Mouse (Mus musculus) forebrain, embryonic 11.5 days (tissue): ENCODE results near the gene Tubd1. TPM values are rescaled to one million over a fixed set of nuclear protein-coding genes. Genes with fewer than 3 reads are reported as not detected.

ENCODE experiments used
- ATAC-seq: fragments of 200-750 bp; cut with Nextera tagmentation; replicated peaks from 2 replicates; pipeline ENCODE4 v1.8.0; 2017; ENCODE audit warnings: moderate TSS enrichment; ENCODE audit not compliant: low FRiP score
- DNase-seq: peaks from one replicate; pipeline ENCODE4 v3.0.0-alpha.2; 2017; ENCODE audit warnings: low spot score
- H3K27ac ChIP-seq: fragments of 300-500 bp; sonication (generic); 2 replicates; pipeline ENCODE4 v1.5.1; 2014; ENCODE audit warnings: low read depth, low read length
- H3K27me3 ChIP-seq: fragments of 300-500 bp; sonication (generic); 2 replicates; pipeline ENCODE4 v1.6.1; 2014; ENCODE audit warnings: mild to moderate bottlenecking, low read length, mixed read lengths; ENCODE audit not compliant: control insufficient read depth, insufficient read depth
- H3K36me3 ChIP-seq: fragments of 300-500 bp; sonication (generic); 2 replicates; pipeline ENCODE4 v1.6.1; 2014; ENCODE audit warnings: mild to moderate bottlenecking, low read length, moderate library complexity, mixed read lengths; ENCODE audit not compliant: control insufficient read depth, insufficient read depth
- H3K4me1 ChIP-seq: fragments of 300-500 bp; sonication (generic); replicated peaks from 2 replicates; pipeline ENCODE4 v1.6.1; 2014; ENCODE audit warnings: low read length, mixed read lengths; ENCODE audit not compliant: control insufficient read depth, insufficient read depth
- H3K4me2 ChIP-seq: fragments of 300-500 bp; sonication (generic); 2 replicates; pipeline ENCODE4 v1.6.1; 2014; ENCODE audit warnings: low read depth, mild to moderate bottlenecking, low read length, moderate library complexity, mixed read lengths; ENCODE audit not compliant: severe bottlenecking
- H3K4me3 ChIP-seq: fragments of 300-500 bp; sonication (generic); 2 replicates; pipeline ENCODE4 v1.5.1; 2014; ENCODE audit warnings: low read depth, low read length
- H3K9ac ChIP-seq: fragments of 300-500 bp; sonication (generic); 2 replicates; pipeline ENCODE4 v1.6.1; 2014; ENCODE audit warnings: low read length
- H3K9me3 ChIP-seq: fragments of 300-500 bp; sonication (generic); 2 replicates; pipeline ENCODE4 v1.6.1; 2016; ENCODE audit warnings: low read length, mixed read lengths; ENCODE audit not compliant: control insufficient read depth
- whole genome bisulfite sequencing: fragments of 180-500 bp; shearing (Covaris S2); extraction: QIAGEN DNeasy Blood & Tissue Kit; methylation state at CpG from one replicate; pipeline ENCODE4 v1.1.7; 2014; 5-methylcytosine and 5-hydroxymethylcytosine counted together
- polyA plus RNA-seq: library from polyadenylated mRNA; unstranded; fragments of >200 nt; fragmentation: Nextera tagmentation; extraction: Ambion mirVana; gene quantifications from 2 replicates; pipeline ENCODE4 v1.2.1, GENCODE M21; 2014

Tubd1 gene
- polyA plus RNA-seq, 1 experiment from 2014 or later = 13.9 TPM

GRCm38 (mm10) chr11:86590066-86590465, 45.3 kb downstream of the Tubd1 start:
- Histone ChIP-seq H3K36me3 (no peaks in the 10 kb centered on the region), H3K4me2 (no peak overlapping the region), H3K4me1 (no peaks in the 10 kb centered on the region), H3K4me3 (no peak overlapping the region), H3K9me3 (no peaks in the 10 kb centered on the region), H3K9ac (no peak overlapping the region), H3K27me3 (no peaks in the 10 kb centered on the region), H3K27ac (no peak overlapping the region)
- DNase-seq (no peak), ATAC-seq (no peak)
- WGBS = 91% methylated on average over 4 of the region's 4 CpGs

GRCm38 (mm10) chr11:86590579-86590978, 45.8 kb downstream of the Tubd1 start:
- H3K36me3 ChIP-seq = no peaks in the 10 kb centered on the region
- no peak for DNase-seq
- no peak overlapping the region for H3K4me2 ChIP-seq
- H3K9ac ChIP-seq = no peak overlapping the region
- H3K4me1 ChIP-seq = no peaks in the 10 kb centered on the region
- H3K4me3 ChIP-seq = no peak overlapping the region
- no peaks in the 10 kb centered on the region for H3K9me3 ChIP-seq
- 91% methylated on average over 10 of the region's 10 CpGs for WGBS
- no peak for ATAC-seq
- no peaks in the 10 kb centered on the region for H3K27me3 ChIP-seq
- H3K27ac ChIP-seq = no peak overlapping the region

- WGBS = 82% methylated on average over 4 of the region's 4 CpGs
- no peak overlapping the region for H3K4me2 ChIP-seq
- DNase-seq = no peak
Observed at GRCm38 (mm10) chr11:86591301-86591845, 46.6 kb downstream of the Tubd1 start.

DNA sequence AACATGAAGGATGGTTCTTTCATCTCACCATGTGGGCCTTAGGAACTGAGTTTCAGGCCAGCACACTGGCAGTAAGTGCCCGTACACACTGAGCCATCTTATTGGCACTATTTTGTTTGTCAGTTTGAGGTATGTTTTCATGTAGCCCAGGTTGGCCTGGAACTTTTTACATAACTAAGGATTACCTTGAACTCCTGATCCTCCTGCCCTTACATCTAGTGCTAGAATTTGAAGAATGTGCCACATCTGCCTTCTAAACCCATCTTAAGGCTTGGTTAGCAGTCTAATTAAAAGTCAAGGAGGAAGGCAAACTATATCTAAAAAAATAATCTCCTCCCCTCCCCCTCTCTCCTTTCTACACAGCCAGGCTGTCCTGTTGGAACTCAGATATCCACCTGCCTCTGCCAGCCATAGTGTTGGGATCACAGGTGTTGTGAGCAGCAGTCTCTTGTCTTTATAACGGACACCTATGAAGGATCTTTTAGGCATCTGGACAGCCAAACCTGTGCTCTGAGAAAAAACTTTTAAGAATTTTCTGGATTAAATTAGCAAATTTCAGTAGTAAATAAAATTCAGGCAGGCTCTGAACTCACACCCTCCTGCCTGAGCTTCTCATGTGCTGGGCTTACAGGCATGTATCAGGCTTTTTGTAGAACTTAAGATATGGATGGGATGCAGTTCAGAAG, 47.3 kb downstream of the Tubd1 start:
- H3K4me2 ChIP-seq = no peak overlapping the region
- no peaks in the 10 kb centered on the region for H3K27me3 ChIP-seq
- ATAC-seq (no peak), DNase-seq (no peak)
- no peak overlapping the region for H3K4me3 ChIP-seq
- no peak overlapping the region for H3K9ac ChIP-seq
- no peaks in the 10 kb centered on the region for H3K4me1 ChIP-seq
- 93% methylated on average over 2 of the region's 2 CpGs for WGBS
- no peak overlapping the region for H3K27ac ChIP-seq
- H3K36me3 ChIP-seq = no peaks in the 10 kb centered on the region
- H3K9me3 ChIP-seq = no peaks in the 10 kb centered on the region

More at GRCm38 (mm10) chr11:86591301-86591845, 46.6 kb downstream of the Tubd1 start:
- no peaks in the 10 kb centered on the region for H3K4me1 ChIP-seq
- ATAC-seq = no peak
- H3K9ac ChIP-seq = no peak overlapping the region
- H3K4me3 ChIP-seq = no peak overlapping the region
- no peaks in the 10 kb centered on the region for H3K9me3 ChIP-seq
- no peaks in the 10 kb centered on the region for H3K36me3 ChIP-seq
- H3K27ac ChIP-seq = no peak overlapping the region
- no peaks in the 10 kb centered on the region for H3K27me3 ChIP-seq

GRCm38 (mm10) chr11:86592993-86593392, 48.2 kb downstream of the Tubd1 start:
- Histone ChIP-seq H3K27me3 (no peaks in the 10 kb centered on the region), H3K36me3 (no peaks in the 10 kb centered on the region), H3K27ac (no peak overlapping the region), H3K4me3 (no peak overlapping the region), H3K9ac (no peak overlapping the region), H3K9me3 (no peaks in the 10 kb centered on the region), H3K4me1 (no peaks in the 10 kb centered on the region), H3K4me2 (no peak overlapping the region)
- no peak for DNase-seq
- ATAC-seq = no peak
- WGBS = 51% methylated on average over 3 of the region's 3 CpGs

GRCm38 (mm10) chr11:86593443-86593842, 48.7 kb downstream of the Tubd1 start:
- no peaks in the 10 kb centered on the region for H3K9me3 ChIP-seq
- DNase-seq (no peak), ATAC-seq (no peak)
- no peaks in the 10 kb centered on the region for H3K4me1 ChIP-seq
- no peak overlapping the region for H3K4me3 ChIP-seq
- H3K27me3 ChIP-seq = no peaks in the 10 kb centered on the region
- H3K4me2 ChIP-seq = no peak overlapping the region
- no peak overlapping the region for H3K9ac ChIP-seq
- no peak overlapping the region for H3K27ac ChIP-seq
- H3K36me3 ChIP-seq = no peaks in the 10 kb centered on the region
- 92% methylated on average over 5 of the region's 5 CpGs for WGBS

DNA sequence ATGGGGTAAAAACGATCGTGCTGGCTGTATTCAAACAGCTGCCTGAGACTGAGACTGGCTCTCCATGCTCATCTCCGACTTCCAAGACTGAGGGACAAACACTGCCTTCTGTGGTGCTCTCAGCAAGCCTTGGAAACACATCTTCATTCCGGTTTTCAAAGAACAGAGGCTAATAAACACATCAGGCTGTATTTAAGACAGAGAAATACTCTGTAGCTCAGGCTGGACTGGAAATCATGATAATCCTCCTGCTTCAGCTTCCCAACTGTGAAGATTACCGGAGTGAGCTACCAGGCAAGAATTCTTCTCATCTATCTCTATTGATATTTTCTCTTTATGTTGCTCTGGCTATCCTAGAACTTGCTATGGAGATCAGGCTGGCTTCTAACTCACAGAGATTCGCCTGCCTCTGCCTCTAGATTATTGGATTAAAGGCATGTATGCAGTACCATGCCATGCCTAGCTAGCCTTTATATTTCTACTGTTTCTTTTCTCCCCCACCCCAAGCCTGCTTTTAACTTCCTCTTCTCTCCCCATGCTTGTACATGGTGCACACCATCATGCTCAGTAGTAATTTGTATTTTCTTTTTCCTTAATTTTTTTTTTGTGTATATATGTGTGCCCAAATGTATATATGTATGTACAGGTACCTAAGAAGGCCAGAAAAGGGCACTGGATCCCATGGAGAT, 49.5 kb downstream of the Tubd1 start:
- H3K4me1 ChIP-seq = no peaks in the 10 kb centered on the region
- H3K9me3 ChIP-seq = no peaks in the 10 kb centered on the region
- no peaks in the 10 kb centered on the region for H3K27me3 ChIP-seq
- H3K27ac ChIP-seq = no peak overlapping the region
- H3K4me2 ChIP-seq = no peak overlapping the region
- no peak overlapping the region for H3K4me3 ChIP-seq
- no peak for ATAC-seq
- no peak overlapping the region for H3K9ac ChIP-seq
- H3K36me3 ChIP-seq = no peaks in the 10 kb centered on the region
- 89% methylated on average over 6 of the region's 6 CpGs for WGBS
- DNase-seq = no peak

DNA sequence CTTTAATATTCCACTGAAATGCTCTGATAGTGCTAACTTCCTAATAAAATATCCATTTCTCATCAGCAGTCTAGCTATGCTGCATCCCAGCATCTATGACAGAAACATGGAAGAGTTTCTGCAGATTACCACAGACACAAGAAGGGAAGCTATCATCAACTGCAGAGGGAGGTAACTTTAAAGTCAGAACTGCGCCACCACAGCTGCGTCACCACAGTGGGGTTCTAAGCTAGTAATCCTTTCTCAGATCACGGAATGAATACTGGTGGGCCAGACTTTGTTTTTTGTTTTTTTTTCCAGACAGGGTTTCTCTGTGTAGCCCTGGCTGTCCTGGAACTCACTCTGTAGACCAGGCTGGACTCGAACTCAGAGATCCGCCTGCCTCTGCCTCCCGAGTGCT, 50.6 kb downstream of the Tubd1 start:
- no peaks in the 10 kb centered on the region for H3K9me3 ChIP-seq
- no peaks in the 10 kb centered on the region for H3K27me3 ChIP-seq
- ATAC-seq (no peak), DNase-seq (no peak)
- no peak overlapping the region for H3K27ac ChIP-seq
- no peaks in the 10 kb centered on the region for H3K4me1 ChIP-seq
- no peak overlapping the region for H3K4me3 ChIP-seq
- no peak overlapping the region for H3K9ac ChIP-seq
- 87% methylated on average over 6 of the region's 6 CpGs for WGBS
- no peak overlapping the region for H3K4me2 ChIP-seq
- no peaks in the 10 kb centered on the region for H3K36me3 ChIP-seq
